Mouse (Mus musculus) G1E (cell line): ENCODE data around the gene Tmem230.

ENCODE experiments used
- CTCF ChIP-seq: IDR thresholded peaks from 2 replicates; pipeline ENCODE4 v1.5.1; 2012; ENCODE audit warnings: low read depth, low read length, inconsistent platforms, mixed read lengths
- GATA1 ChIP-seq: IDR thresholded peaks from 2 replicates; pipeline ENCODE4 v1.6.1; 2012; ENCODE audit warnings: borderline replicate concordance, low read length, inconsistent platforms, mixed read lengths
- TAL1 ChIP-seq: conservative IDR thresholded peaks from 2 replicates; pipeline ENCODE4 v1.6.1; 2012; ENCODE audit warnings: low read depth, low read length, inconsistent platforms, mixed read lengths

- TF ChIP-seq CTCF, result no peak
- TF ChIP-seq TAL1, result no peak
- TF ChIP-seq GATA1, result no peak
Measured at GRCm38 (mm10) chr2:132221611-132222073, 26.0 kb downstream of the Tmem230 start.
